ENCODE assay signal across 27 mouse cellular contexts in the genomic region with DNA sequence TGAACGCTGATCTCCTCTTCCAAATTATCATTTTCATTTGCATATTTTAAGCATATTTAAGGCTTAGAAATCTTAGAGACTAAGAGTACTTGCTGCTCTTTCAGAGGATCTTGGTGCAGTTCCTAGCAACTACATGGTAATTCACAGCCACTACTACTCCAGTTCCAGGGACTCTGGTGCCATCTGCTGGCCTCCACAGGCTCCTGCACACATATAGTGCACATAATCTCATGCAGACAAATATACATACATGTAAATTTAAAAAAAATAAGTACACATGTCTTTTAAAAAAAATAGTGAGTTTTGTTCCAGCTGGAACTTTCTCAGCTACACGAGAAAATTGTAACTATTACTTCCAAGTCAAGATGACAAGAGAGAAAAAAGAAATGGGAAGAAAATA. TPM values are rescaled to one million over a fixed set of nuclear protein-coding genes. Genes with fewer than 3 reads are reported as not detected.
DNase-seq lines count a peak whose midpoint lies in the region; ATAC-seq and TF ChIP-seq lines count a peak whose summit lies in the region.
"Had no signal": no experiment of that assay in that cellular context is flagged by ENCODE, and none has a peak within 500 bp of the region (broad histone marks: within the 10 kb centered on the region; RNA-seq: fewer than 3 reads in every experiment).

No protein-coding gene starts in this region.

- TF ChIP-seq CTCF in layer of hippocampus, adult 2 months (conservative IDR thresholded peaks at IDR 0.05), result peak; percentile 42
- peak; percentile 33 for TF ChIP-seq CTCF in midbrain, postnatal 0 days (IDR thresholded peaks at IDR 0.05)

- no peaks in the 10 kb centered on the region for H3K9me3 ChIP-seq in midbrain, postnatal 0 days (ENCODE audit: low read length)
- H3K9me3 ChIP-seq in midbrain, embryonic 16.5 days (replicated peaks; ENCODE audit: control insufficient read depth, low read length, poor library complexity, severe bottlenecking), result no peaks in the 10 kb centered on the region
- H3K9me3 ChIP-seq: forebrain, embryonic 10.5 days; heart, embryonic 10.5 days; hindbrain, embryonic 15.5 days; kidney, embryonic 15.5 days; limb, embryonic 15.5 days had no signal

- WGBS in midbrain, postnatal 0 days, result 96% methylated on average over 2 of the region's 2 CpGs
- 97% methylated on average over 2 of the region's 2 CpGs for WGBS in midbrain, embryonic 16.5 days

- H3K9ac ChIP-seq in midbrain, postnatal 0 days (replicated peaks; ENCODE audit: low read length, poor library complexity, severe bottlenecking), result no peak overlapping the region
- no peak overlapping the region for H3K9ac ChIP-seq in midbrain, embryonic 16.5 days (ENCODE audit: low read depth, low read length)
- H3K9ac ChIP-seq: forebrain, postnatal 0 days; hindbrain, embryonic 15.5 days; kidney, embryonic 15.5 days; limb, embryonic 15.5 days; lung, embryonic 14.5 days had no signal

- no peak overlapping the region for H3K27ac ChIP-seq in layer of hippocampus, adult 2 months
- H3K27ac ChIP-seq in midbrain, postnatal 0 days (ENCODE audit: low read depth, low read length), result no peak overlapping the region
- H3K27ac ChIP-seq in midbrain, embryonic 16.5 days (ENCODE audit: low read length), result no peak overlapping the region
- H3K27ac ChIP-seq: forebrain, embryonic 10.5 days; heart, embryonic 10.5 days; hindbrain, embryonic 15.5 days; kidney, embryonic 15.5 days; limb, embryonic 15.5 days had no signal

- no peak for ATAC-seq in midbrain, postnatal 0 days (ENCODE audit: low FRiP score)
- ATAC-seq in midbrain, embryonic 16.5 days, result no peak
- ATAC-seq: forebrain, postnatal 0 days; intestine, embryonic 16.5 days had no signal

- no peaks in the 10 kb centered on the region for H3K4me1 ChIP-seq in midbrain, postnatal 0 days (ENCODE audit: insufficient read depth, low read length)
- H3K4me1 ChIP-seq in midbrain, embryonic 16.5 days (ENCODE audit: control insufficient read depth, insufficient read depth, low read length), result no peaks in the 10 kb centered on the region
- H3K4me1 ChIP-seq: forebrain, embryonic 10.5 days; heart, embryonic 10.5 days; hindbrain, embryonic 15.5 days; kidney, embryonic 15.5 days had no signal

- no peak for DNase-seq in layer of hippocampus, adult 2 months (ENCODE audit: low spot score in 2 of 2)
- DNase-seq in layer of hippocampus, postnatal 14 days (ENCODE audit: low spot score in 2 of 2), result no peak
- DNase-seq in midbrain, postnatal 0 days (ENCODE audit: low spot score), result no peak
- DNase-seq in NIH3T3 (ENCODE audit: low read depth), result peak; percentile 14
- DNase-seq in urinary bladder, postnatal 36 days (ENCODE audit: low spot score in 2 of 2), result no peak
- no peak for DNase-seq in cerebellum, adult 11 months
- DNase-seq: adrenal gland, postnatal 14 days; cerebellum, adult 9-11 months; forebrain, postnatal 0 days; gastrocnemius, postnatal 36 days; heart, postnatal 4 days; kidney, postnatal 36 days; lung, embryonic 14.5 days; lung, postnatal 4 days; thymus, adult 2 months; thymus, postnatal 4 days had no signal

- H3K4me2 ChIP-seq in midbrain, postnatal 0 days (ENCODE audit: low read depth, low read length, poor library complexity, severe bottlenecking), result no peak overlapping the region
- no peak overlapping the region for H3K4me2 ChIP-seq in midbrain, embryonic 16.5 days (ENCODE audit: low read length)
- H3K4me2 ChIP-seq: hindbrain, embryonic 15.5 days; kidney, embryonic 15.5 days; limb, embryonic 15.5 days; lung, embryonic 14.5 days had no signal

- H3K4me3 ChIP-seq in layer of hippocampus, adult 2 months, result no peak overlapping the region
- no peak overlapping the region for H3K4me3 ChIP-seq in midbrain, postnatal 0 days (ENCODE audit: low read depth, low read length)
- H3K4me3 ChIP-seq in midbrain, embryonic 16.5 days (ENCODE audit: low read depth, low read length), result no peak overlapping the region
- H3K4me3 ChIP-seq: forebrain, embryonic 10.5 days; heart, embryonic 10.5 days; hindbrain, embryonic 15.5 days; kidney, embryonic 15.5 days; limb, embryonic 15.5 days had no signal

- H3K36me3 ChIP-seq in midbrain, postnatal 0 days (ENCODE audit: insufficient read depth, low read length), result no peaks in the 10 kb centered on the region
- H3K36me3 ChIP-seq in midbrain, embryonic 16.5 days (ENCODE audit: control insufficient read depth, insufficient read depth, low read length), result no peaks in the 10 kb centered on the region
- H3K36me3 ChIP-seq: forebrain, embryonic 10.5 days; hindbrain, embryonic 15.5 days had no signal

- H3K27me3 ChIP-seq in midbrain, postnatal 0 days (ENCODE audit: insufficient read depth, low read length), result no peaks in the 10 kb centered on the region
- no peaks in the 10 kb centered on the region for H3K27me3 ChIP-seq in midbrain, embryonic 16.5 days (ENCODE audit: control insufficient read depth, insufficient read depth, low read depth, low read length)
- H3K27me3 ChIP-seq: hindbrain, embryonic 15.5 days; kidney, embryonic 15.5 days; limb, embryonic 15.5 days had no signal

RNA-seq across cellular contexts. Expression of gene Slco1c1, which starts 53.9 kb away (rescaled TPM):
- total RNA-seq in layer of hippocampus, adult 2 months (2021), result 10 to 100 TPM; 41.5 to 51.6 TPM
- 10 to 100 TPM; 73.5 to 90.5 TPM for total RNA-seq in layer of hippocampus, postnatal 14 days (2021)
- total RNA-seq in midbrain, postnatal 0 days (2014; rRNA removed), result 28.6 and 31.8 TPM in 2 replicates
- 24.8 and 25.0 TPM in 2 replicates for polyA plus RNA-seq in midbrain, postnatal 0 days (2015; fragmentation: Nextera tagmentation; extraction: Ambion mirVana)
- 19.0 and 21.2 TPM in 2 replicates for polyA plus RNA-seq in midbrain, embryonic 16.5 days (2015; fragmentation: Nextera tagmentation; extraction: Ambion mirVana)
- total RNA-seq: gastrocnemius, postnatal 36 days; megakaryocyte-erythroid progenitor cell, adult 5-6 weeks; neutrophil, adult 5-6 weeks had no signal
- polyA plus RNA-seq: C2C12; heart, embryonic 10.5 days; lung, embryonic 14.5 days; stomach, embryonic 16.5 days had no signal
